Mouse (Mus musculus) embryonic fibroblast, embryonic 13.5 days (primary cell): Measurements from ENCODE around the gene Ap1g1.

Source experiments
- CTCF ChIP-seq: IDR thresholded peaks from 2 replicates; pipeline ENCODE4 v1.5.1; 2011; ENCODE audit warnings: mild to moderate bottlenecking, control low read depth, low read length, moderate library complexity, borderline replicate concordance; ENCODE audit not compliant: insufficient read depth
- POLR2A ChIP-seq: IDR thresholded peaks from 2 replicates; pipeline ENCODE4 v1.6.1; 2011; ENCODE audit warnings: low read depth, mild to moderate bottlenecking, control low read depth, low read length, moderate library complexity

DNA sequence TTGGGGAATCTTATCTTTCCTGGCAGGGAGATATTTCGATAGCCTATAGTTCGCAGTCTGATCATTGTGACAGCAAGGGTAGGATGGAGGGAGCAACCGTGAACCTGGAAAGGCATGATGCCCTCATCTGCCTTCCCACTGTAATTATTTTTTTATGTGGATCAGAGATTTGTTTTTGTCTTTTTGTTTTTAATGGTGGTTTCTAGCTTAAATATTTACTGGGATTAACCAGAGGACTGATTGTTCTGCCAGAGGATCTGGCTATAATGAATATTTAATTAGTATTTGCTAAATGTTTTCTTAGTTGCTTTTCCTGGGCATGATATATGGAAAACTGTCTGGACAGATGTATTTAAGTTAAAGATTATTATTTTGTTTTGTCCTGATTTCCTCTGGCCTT is 24.9 kb downstream of the Ap1g1 start:
- no peak for TF ChIP-seq POLR2A
- TF ChIP-seq CTCF: no peak
